Mouse (Mus musculus) heart, postnatal 0 days (tissue): ENCODE measurements at regions not wholly inside any gene's neighbourhood (a gene's known extent, or its start where the extent isn't known, plus 50 kb on each side); places are given as distances from the start of the nearest gene placed in this dataset.

Experiments used
- CTCF ChIP-seq: IDR thresholded peaks from 2 replicates; pipeline ENCODE4 v1.5.1; 2016; ENCODE audit warnings: antibody characterized with exemption, control low read depth, low read depth
- EP300 ChIP-seq: IDR thresholded peaks from 2 replicates; pipeline ENCODE4 v1.6.1; 2016; ENCODE audit warnings: antibody characterized with exemption, low read depth

DNA sequence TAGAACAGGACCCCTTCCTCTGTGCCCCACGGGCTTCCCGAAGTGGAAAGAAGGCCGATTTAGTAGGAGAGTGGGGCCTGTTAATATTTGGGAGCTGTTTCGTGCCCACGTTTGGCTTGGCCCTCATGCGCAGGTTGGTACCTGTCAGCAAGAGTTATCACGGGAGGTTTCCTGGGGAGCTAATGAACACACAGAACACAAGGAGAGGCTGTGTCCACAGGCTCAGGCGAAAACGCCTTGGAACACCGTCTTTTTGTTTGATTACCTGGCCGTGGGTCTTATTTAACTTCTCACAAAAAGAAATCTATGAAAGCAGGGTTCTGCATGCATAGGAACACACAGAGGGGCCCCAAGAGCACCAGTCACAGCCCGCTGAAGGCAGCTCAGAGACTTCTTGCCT, 175.8 kb downstream of the Thbs2 start:
- no peak for TF ChIP-seq CTCF
- TF ChIP-seq EP300, result no peak
